Mouse (Mus musculus) ES-E14 (cell line): ENCODE measurements around the gene Yipf4. TPM values are rescaled to one million over a fixed set of nuclear protein-coding genes. Genes with fewer than 3 reads are reported as not detected.

Experiments used
- DNase-seq: peaks from one replicate; pipeline ENCODE4 v3.0.0-alpha.2; 2013; ENCODE audit warnings: low read depth, low spot score
- H3K27ac ChIP-seq: 2 replicates; pipeline ENCODE4 v1.5.1; 2012; ENCODE audit warnings: low read depth, mild to moderate bottlenecking, low read length, moderate library complexity, mixed read lengths; ENCODE audit not compliant: poor library complexity, insufficient read depth, severe bottlenecking
- H3K36me3 ChIP-seq: 2 replicates; pipeline ENCODE4 v1.6.1; 2012; ENCODE audit warnings: mild to moderate bottlenecking, low read length, moderate library complexity, mixed read lengths; ENCODE audit not compliant: control insufficient read depth, poor library complexity, insufficient read depth, severe bottlenecking
- H3K4me1 ChIP-seq, 2 experiments: fragments of 150-350 bp in 1 of 2; sonication (generic) in 1 of 2; 2 replicates each; pipeline ENCODE4 v1.6.1; 2012; ENCODE audit warnings: low read length in 2 of 2, mild to moderate bottlenecking in 1 of 2, mixed read lengths in 1 of 2; ENCODE audit not compliant: control insufficient read depth in 2 of 2, insufficient read depth in 2 of 2, poor library complexity in 1 of 2
- H3K4me3 ChIP-seq, 2 experiments: fragments of 150-350 bp in 1 of 2; sonication (generic) in 1 of 2; 2 replicates each; pipeline ENCODE4 v1.5.1; 2012; ENCODE audit warnings: low read length in 2 of 2, low read depth in 1 of 2, mild to moderate bottlenecking in 1 of 2, mixed read lengths in 1 of 2; ENCODE audit not compliant: insufficient read depth in 1 of 2, poor library complexity in 1 of 2, severe bottlenecking in 1 of 2
- H3K9ac ChIP-seq: 2 replicates; pipeline ENCODE4 v1.6.1; 2012; ENCODE audit warnings: low read depth, mild to moderate bottlenecking, low read length, mixed read lengths; ENCODE audit not compliant: poor library complexity, insufficient read depth, severe bottlenecking
- H3K9me3 ChIP-seq: fragments of 150-350 bp; sonication (generic); 2 replicates; pipeline ENCODE4 v1.6.1; 2012; ENCODE audit warnings: low read depth, mild to moderate bottlenecking, low read length; ENCODE audit not compliant: control insufficient read depth, insufficient read depth
- CHD2 ChIP-seq: IDR thresholded peaks from 2 replicates; pipeline ENCODE4 v1.6.1; 2014; ENCODE audit warnings: mild to moderate bottlenecking, low read depth, low read length, inconsistent platforms
- HCFC1 ChIP-seq: IDR thresholded peaks from 2 replicates; pipeline ENCODE4 v1.6.1; 2012; ENCODE audit warnings: low read length, inconsistent platforms, borderline replicate concordance; ENCODE audit not compliant: insufficient read depth
- MAFK ChIP-seq: IDR thresholded peaks from 2 replicates; pipeline ENCODE4 v1.6.1; 2014; ENCODE audit warnings: mild to moderate bottlenecking, low read depth, low read length, inconsistent platforms; ENCODE audit not compliant: insufficient read depth
- ZC3H11A ChIP-seq: IDR thresholded peaks from 2 replicates; pipeline ENCODE4 v1.6.1; 2012; ENCODE audit warnings: low read depth, mild to moderate bottlenecking, inconsistent platforms, low read length, borderline replicate concordance
- ZNF384 ChIP-seq: IDR thresholded peaks from 2 replicates; pipeline ENCODE4 v1.6.1; 2012; ENCODE audit warnings: low read depth, low read length, inconsistent platforms
- in situ Hi-C, 2 experiments: fragments of 600-800 bp; cut with MboI; formaldehyde crosslinking; loops; one replicate each; pipeline ENCODE4 v1.15.1; 2025; ENCODE audit warnings: low sequenced_read_pairs in 2 of 2, inconsistent platforms in 1 of 2; ENCODE audit not compliant: unreplicated experiment in 2 of 2
- total RNA-seq: library from RNA; depleted of rRNA; stranded (reverse); fragments of 300-350 nt; gene quantifications from 2 replicates; pipeline ENCODE4 v1.2.3, GENCODE M21; 2012

Yipf4 gene
- total RNA-seq, 1 experiment, result 69.7 TPM

GRCm38 (mm10) chr17:74491565-74491964 is 2.3 kb downstream of the Yipf4 start:
- no peaks in the 10 kb centered on the region for H3K9me3 ChIP-seq
- no peak overlapping the region for H3K4me3 ChIP-seq
- no peak overlapping the region for H3K9ac ChIP-seq
- H3K27ac ChIP-seq, result no peak overlapping the region
- in situ Hi-C loops, result no loop called here
- no peaks in the 10 kb centered on the region for H3K4me1 ChIP-seq
- peaks cover 3% of the 10 kb centered on the region; the same call in 1 of the 2 replicates for H3K36me3 ChIP-seq
- DNase-seq, result no peak
- TF ChIP-seq CHD2 (no peak), ZC3H11A (no peak), MAFK (no peak), HCFC1 (no peak), ZNF384 (no peak)

DNA sequence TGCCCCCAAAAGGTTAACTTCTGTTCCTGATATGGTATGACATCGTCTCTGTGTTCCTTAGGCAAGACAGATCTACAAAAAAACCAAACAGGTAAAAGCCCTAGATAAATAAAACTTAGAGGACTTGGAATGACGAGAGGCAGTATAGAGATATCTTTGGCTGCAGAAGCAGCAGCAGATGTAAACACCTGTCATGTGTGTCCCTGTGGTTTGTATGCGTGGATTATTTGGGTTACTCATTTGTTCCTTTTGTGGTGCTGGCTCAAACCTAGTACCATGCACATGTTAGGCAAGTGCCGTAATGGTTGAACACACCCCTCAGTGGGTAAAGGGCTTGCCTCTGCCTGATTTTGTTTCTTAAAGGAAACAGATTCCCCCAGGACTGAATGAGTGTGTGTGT is 10.9 kb downstream of the Yipf4 start:
- in situ Hi-C loops, result no loop called here
- Histone ChIP-seq H3K27ac (no peak overlapping the region), H3K4me3 (no peak overlapping the region), H3K36me3 (no peaks in the 10 kb centered on the region; the same call in 1 of the 2 replicates), H3K9me3 (no peaks in the 10 kb centered on the region), H3K4me1 (no peaks in the 10 kb centered on the region), H3K9ac (no peak overlapping the region)
- DNase-seq, result no peak
- TF ChIP-seq HCFC1, result no peak
- TF ChIP-seq MAFK, result no peak
- TF ChIP-seq CHD2, result no peak
- TF ChIP-seq ZNF384, result no peak
- no peak for TF ChIP-seq ZC3H11A

- TF ChIP-seq ZC3H11A (no peak), HCFC1 (no peak), ZNF384 (no peak), CHD2 (no peak), MAFK (no peak)
- DNase-seq, result no peak
- in situ Hi-C loops, result no loop called here
Measured at GRCm38 (mm10) chr17:74501085-74501484, 11.8 kb downstream of the Yipf4 start.

DNA sequence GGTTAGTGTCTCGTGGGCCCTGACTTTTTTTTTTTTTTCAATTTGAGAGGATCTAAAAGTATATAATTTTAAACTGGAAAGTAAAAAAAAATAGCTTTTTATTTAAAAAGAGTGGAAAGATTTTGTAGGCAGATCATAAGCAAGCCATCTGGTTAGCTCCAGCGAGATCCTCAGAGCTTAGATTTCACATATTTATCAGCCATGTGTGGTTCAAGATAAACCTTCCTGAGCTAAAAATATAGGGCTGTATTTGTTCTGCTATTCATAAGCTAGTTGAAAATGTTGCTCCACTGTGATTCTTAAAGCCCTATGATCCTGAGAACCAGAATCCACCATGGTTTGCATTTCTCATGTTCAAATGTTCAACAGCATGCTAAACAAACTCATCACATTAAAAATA is 18.6 kb downstream of the Yipf4 start:
- in situ Hi-C loops, result no loop called here
- H3K4me1 ChIP-seq, result no peaks in the 10 kb centered on the region
- no peaks in the 10 kb centered on the region for H3K36me3 ChIP-seq
- DNase-seq, result no peak
- TF ChIP-seq ZC3H11A (no peak), MAFK (no peak), ZNF384 (no peak), CHD2 (no peak), HCFC1 (no peak)
- H3K27ac ChIP-seq, result no peak overlapping the region
- H3K4me3 ChIP-seq, result no peak overlapping the region
- H3K9me3 ChIP-seq, result no peaks in the 10 kb centered on the region
- H3K9ac ChIP-seq, result no peak overlapping the region

More at GRCm38 (mm10) chr17:74501085-74501484, 11.8 kb downstream of the Yipf4 start:
- no peak overlapping the region for H3K9ac ChIP-seq
- no peaks in the 10 kb centered on the region; the same call in 1 of the 2 replicates for H3K36me3 ChIP-seq
- H3K4me1 ChIP-seq, result no peaks in the 10 kb centered on the region
- H3K4me3 ChIP-seq, result no peak overlapping the region
- no peaks in the 10 kb centered on the region for H3K9me3 ChIP-seq
- H3K27ac ChIP-seq, result no peak overlapping the region

GRCm38 (mm10) chr17:74508600-74508999 is 19.3 kb downstream of the Yipf4 start:
- TF ChIP-seq ZC3H11A (no peak), ZNF384 (no peak), MAFK (no peak), CHD2 (no peak), HCFC1 (no peak)
- Histone ChIP-seq H3K36me3 (no peaks in the 10 kb centered on the region), H3K4me1 (no peaks in the 10 kb centered on the region), H3K4me3 (no peak overlapping the region), H3K27ac (no peak overlapping the region), H3K9ac (no peak overlapping the region), H3K9me3 (no peaks in the 10 kb centered on the region)
- DNase-seq, result no peak
- in situ Hi-C loops, result no loop called here
